Mouse (Mus musculus): ENCODE measurements around the gene Baiap2.

Baiap2 gene

GRCm38 (mm10) chr11:119981769-119982168 lies 39.2 kb downstream of the Baiap2 start:
- DNase-seq: no peak

- DNase-seq: no peak
Measured at GRCm38 (mm10) chr11:119982236-119982635, 39.7 kb downstream of the Baiap2 start.

GRCm38 (mm10) chr11:119983151-119983550 lies 40.6 kb downstream of the Baiap2 start:
- DNase-seq: no peak

GRCm38 (mm10) chr11:119986751-119987425 lies 44.3 kb downstream of the Baiap2 start:
- no peak for DNase-seq

- no peak for DNase-seq
Measured at GRCm38 (mm10) chr11:119987876-119988275, 45.3 kb downstream of the Baiap2 start.

- DNase-seq: no peak
Measured at GRCm38 (mm10) chr11:119988391-119988790, 45.8 kb downstream of the Baiap2 start.

GRCm38 (mm10) chr11:119989115-119989564 lies 46.6 kb downstream of the Baiap2 start:
- no peak for DNase-seq

GRCm38 (mm10) chr11:119990658-119991337 lies 48.2 kb downstream of the Baiap2 start:
- DNase-seq: no peak

GRCm38 (mm10) chr11:119991338-119991678 lies 48.7 kb downstream of the Baiap2 start:
- DNase-seq: peak; percentile 74

- no peak for DNase-seq
Measured at GRCm38 (mm10) chr11:119997351-119997750, 54.8 kb downstream of the Baiap2 start.

GRCm38 (mm10) chr11:120002041-120002440 lies 59.5 kb downstream of the Baiap2 start:
- no peak for DNase-seq

GRCm38 (mm10) chr11:120002634-120003220 lies 60.2 kb downstream of the Baiap2 start:
- DNase-seq: peak; percentile 54

GRCm38 (mm10) chr11:120005434-120006317 lies 63.1 kb downstream of the Baiap2 start:
- peak; percentile 70 for DNase-seq

- DNase-seq: peak; percentile 57
Measured at GRCm38 (mm10) chr11:120007496-120008080, 65.0 kb downstream of the Baiap2 start.

- no peak for DNase-seq
Measured at GRCm38 (mm10) chr11:120008501-120008900, 65.9 kb downstream of the Baiap2 start.

- DNase-seq: no peak
Measured at GRCm38 (mm10) chr11:120008956-120009355, 66.4 kb downstream of the Baiap2 start.

- peak; percentile 64 for DNase-seq
Measured at GRCm38 (mm10) chr11:120009937-120010336, 67.4 kb downstream of the Baiap2 start.

- peak; percentile 76 for DNase-seq
Measured at GRCm38 (mm10) chr11:120011114-120011760, 68.7 kb downstream of the Baiap2 start.

GRCm38 (mm10) chr11:120011761-120012560 lies 69.4 kb downstream of the Baiap2 start:
- peak; percentile 75 for DNase-seq

- no peak for DNase-seq
Measured at GRCm38 (mm10) chr11:120012702-120013101, 70.1 kb downstream of the Baiap2 start.

GRCm38 (mm10) chr11:120013174-120013711 lies 70.7 kb downstream of the Baiap2 start:
- peak; percentile 87 for DNase-seq

Measured in cerebellum, adult 11-12 months (tissue).